Mouse (Mus musculus) embryonic fibroblast, embryonic 13.5 days (primary cell): ENCODE measurements around the gene Eml5. TPM values are rescaled to one million over a fixed set of nuclear protein-coding genes. Genes with fewer than 3 reads are reported as not detected.
A peak's percentile ranks its signal among the peaks of the same experiment; 100 is the strongest.

ENCODE experiments used
- H3K27ac ChIP-seq: 2 replicates; pipeline ENCODE4 v1.5.1; 2012; ENCODE audit warnings: low read length, control low read depth, inconsistent platforms; ENCODE audit not compliant: insufficient read depth
- H3K4me1 ChIP-seq: 2 replicates; pipeline ENCODE4 v1.6.1; 2011; ENCODE audit warnings: low read length; ENCODE audit not compliant: control insufficient read depth, insufficient read depth
- H3K4me3 ChIP-seq: 2 replicates; pipeline ENCODE4 v1.5.1; 2011; ENCODE audit warnings: mild to moderate bottlenecking, control low read depth, low read length; ENCODE audit not compliant: insufficient read depth
- CTCF ChIP-seq: IDR thresholded peaks from 2 replicates; pipeline ENCODE4 v1.5.1; 2011; ENCODE audit warnings: mild to moderate bottlenecking, control low read depth, low read length, moderate library complexity, borderline replicate concordance; ENCODE audit not compliant: insufficient read depth
- POLR2A ChIP-seq: IDR thresholded peaks from 2 replicates; pipeline ENCODE4 v1.6.1; 2011; ENCODE audit warnings: low read depth, mild to moderate bottlenecking, control low read depth, low read length, moderate library complexity
- polyA plus RNA-seq: library from polyadenylated mRNA; stranded (reverse); fragments of >200 nt; gene quantifications from 2 replicates; pipeline ENCODE4 v1.2.4, GENCODE M21; 2011; ENCODE audit warnings: low read depth; ENCODE audit not compliant: missing spikeins, insufficient read length

The Eml5 gene
- polyA plus RNA-seq = 4.6 and 5.8 TPM in 2 replicates

GRCm38 (mm10) chr12:98900881-98901801 is at the start of gene Eml5:
Eml5 (minus strand) TSS chr12:98901484.
- Histone ChIP-seq H3K4me1 (no peaks in the 10 kb centered on the region), H3K27ac (no peak within 1 kb of the TSS), H3K4me3 (peak within 1 kb of the TSS; percentile 47)
- TF ChIP-seq CTCF = no peak
- TF ChIP-seq POLR2A = no peak

GRCm38 (mm10) chr12:98932856-98933255 is 31.6 kb upstream of the Eml5 start:
- no peak overlapping the region for H3K4me3 ChIP-seq
- no peaks in the 10 kb centered on the region for H3K4me1 ChIP-seq
- TF ChIP-seq CTCF (no peak), POLR2A (no peak)
- no peak overlapping the region for H3K27ac ChIP-seq

- Histone ChIP-seq H3K4me3 (no peak overlapping the region), H3K27ac (no peak overlapping the region), H3K4me1 (no peaks in the 10 kb centered on the region)
- TF ChIP-seq CTCF = no peak
- TF ChIP-seq POLR2A = no peak
Measured at GRCm38 (mm10) chr12:98932441-98932840, 31.2 kb upstream of the Eml5 start.

GRCm38 (mm10) chr12:98931174-98931573 is 29.9 kb upstream of the Eml5 start:
- Histone ChIP-seq H3K27ac (no peak overlapping the region), H3K4me1 (no peaks in the 10 kb centered on the region), H3K4me3 (no peak overlapping the region)
- TF ChIP-seq CTCF (no peak), POLR2A (no peak)

GRCm38 (mm10) chr12:98920194-98920991 is 19.1 kb upstream of the Eml5 start, which contains the start of gene Ttc8:
Ttc8 (plus strand) TSS chr12:98920574.
- no peak for TF ChIP-seq CTCF
- peak; percentile 79 for TF ChIP-seq POLR2A
- Histone ChIP-seq H3K4me3 (peak within 1 kb of the TSS; percentile 76), H3K4me1 (no peaks in the 10 kb centered on the region), H3K27ac (peak within 1 kb of the TSS; percentile 30; the same call in 1 of the 2 replicates)

- no peak overlapping the region for H3K4me3 ChIP-seq
- no peak overlapping the region for H3K27ac ChIP-seq
- H3K4me1 ChIP-seq = peaks cover 3% of the 10 kb centered on the region; the same call in 1 of the 2 replicates
- TF ChIP-seq CTCF (no peak), POLR2A (no peak)
Measured at GRCm38 (mm10) chr12:98910096-98910495, 8.8 kb upstream of the Eml5 start.

- no peak for TF ChIP-seq POLR2A
- no peak for TF ChIP-seq CTCF
- H3K27ac ChIP-seq = no peak overlapping the region
- H3K4me1 ChIP-seq = peaks cover 3% of the 10 kb centered on the region; the same call in 1 of the 2 replicates
- no peak overlapping the region for H3K4me3 ChIP-seq
Measured at GRCm38 (mm10) chr12:98905466-98905865, 4.2 kb upstream of the Eml5 start.

GRCm38 (mm10) chr12:98900341-98900880 is 873 bp downstream of the Eml5 start:
- Histone ChIP-seq H3K4me3 (peak overlapping the region; percentile 47), H3K4me1 (no peaks in the 10 kb centered on the region), H3K27ac (no peak overlapping the region)
- TF ChIP-seq CTCF (no peak), POLR2A (no peak)

GRCm38 (mm10) chr12:98899676-98900075 is 1.6 kb downstream of the Eml5 start:
- Histone ChIP-seq H3K4me3 (peak overlapping the region; percentile 19; the same call in 1 of the 2 replicates), H3K27ac (no peak overlapping the region)
- TF ChIP-seq POLR2A (no peak), CTCF (no peak)

More at GRCm38 (mm10) chr12:98899676-98900075, 1.6 kb downstream of the Eml5 start:
- H3K4me1 ChIP-seq = no peaks in the 10 kb centered on the region
